Mouse (Mus musculus): ENCODE measurements around the gene 1700007K13Rik.

DNA sequence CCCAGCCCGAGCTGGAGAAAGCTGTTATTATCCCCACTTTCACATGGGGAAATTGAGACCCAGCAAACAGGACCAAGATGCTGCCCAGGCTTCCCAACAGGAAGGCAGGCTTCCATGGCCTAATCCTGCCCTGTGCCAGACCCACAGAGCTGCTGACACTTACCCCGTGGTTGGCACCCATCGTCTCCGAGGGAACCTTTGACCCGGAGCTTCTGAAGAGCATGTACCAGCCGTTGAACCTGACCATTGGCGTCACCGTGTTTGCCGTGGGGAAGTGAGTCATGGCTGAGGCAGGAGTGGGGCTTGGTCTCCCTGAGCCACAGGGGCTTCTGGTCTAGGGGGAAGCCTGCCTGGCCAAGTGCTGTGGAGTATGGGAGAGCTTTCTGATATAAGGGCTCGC, 36.9 kb upstream of the 1700007K13Rik start:
- TF ChIP-seq POLR2A (IDR thresholded peaks at IDR 0.05; ENCODE audit: insufficient read length, low read depth), result no peak
- TF ChIP-seq TCF12 (IDR thresholded peaks at IDR 0.05; ENCODE audit: insufficient read depth, poor library complexity, severe bottlenecking), result no peak
- no peak for TF ChIP-seq MYOG (IDR thresholded peaks at IDR 0.05; ENCODE audit: control insufficient read depth in 1 of 3, insufficient read depth in 1 of 3, insufficient read length in 2 of 3, low read depth in 2 of 3)
- no peak for TF ChIP-seq CEBPB (IDR thresholded peaks at IDR 0.05; ENCODE audit: insufficient read depth, poor library complexity, severe bottlenecking)
- no peak for TF ChIP-seq POLR2AphosphoS2 (IDR thresholded peaks at IDR 0.05; ENCODE audit: insufficient read length, low read depth)
- TF ChIP-seq MAX (IDR thresholded peaks at IDR 0.05; ENCODE audit: low read depth), result no peak
